Mouse (Mus musculus): ENCODE results near the gene Cd164l2. TPM values are rescaled to one million over a fixed set of nuclear protein-coding genes. Genes with fewer than 3 reads are reported as not detected.

Gene Cd164l2
- total and polyA plus RNA-seq, 3 experiments, result not detected

DNA sequence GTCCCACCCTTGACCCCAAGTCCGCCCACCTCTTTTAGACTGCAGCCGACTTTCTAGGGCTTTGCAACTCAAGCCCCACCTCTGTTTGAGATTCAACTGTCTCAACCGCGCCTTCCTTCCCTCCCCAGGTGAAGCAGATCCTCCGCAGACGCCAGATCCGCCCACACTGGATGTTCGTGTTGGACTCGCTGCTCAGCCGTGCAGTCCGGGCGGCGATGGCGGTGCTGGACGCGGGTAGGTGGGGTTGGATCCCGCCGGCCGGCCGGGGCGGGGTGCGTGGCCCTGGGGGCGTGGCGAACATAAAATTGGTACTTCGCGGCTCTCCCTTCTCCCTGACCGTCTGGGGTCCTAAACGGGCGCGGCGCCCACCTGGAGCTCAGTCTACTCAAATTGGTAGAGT, 39.3 kb downstream of the Cd164l2 start:
- H3K27me3 ChIP-seq (ENCODE audit: insufficient read depth, low read length), result peaks cover 3% of the 10 kb centered on the region; the same call in 1 of the 2 replicates
- peaks cover 89% of the 10 kb centered on the region for H3K36me3 ChIP-seq (replicated peaks)
- H3K4me1 ChIP-seq (ENCODE audit: insufficient read depth, low read depth, low read length), result peaks cover 65% of the 10 kb centered on the region
- H3K9me3 ChIP-seq (replicated peaks), result no peaks in the 10 kb centered on the region
- no peak for TF ChIP-seq POLR2AphosphoS5 (IDR thresholded peaks at IDR 0.05; ENCODE audit: insufficient replicate concordance, low read depth, low read length)
- H3K4me3 ChIP-seq (ENCODE audit: low read depth, low read length), result no peak overlapping the region
- ATAC-seq (ENCODE audit: extremely low read depth, insufficient number of reproducible peaks, low FRiP score, poor library complexity, severe bottlenecking) (no peak), DNase-seq (ENCODE audit: low spot score) (no peak)

DNA sequence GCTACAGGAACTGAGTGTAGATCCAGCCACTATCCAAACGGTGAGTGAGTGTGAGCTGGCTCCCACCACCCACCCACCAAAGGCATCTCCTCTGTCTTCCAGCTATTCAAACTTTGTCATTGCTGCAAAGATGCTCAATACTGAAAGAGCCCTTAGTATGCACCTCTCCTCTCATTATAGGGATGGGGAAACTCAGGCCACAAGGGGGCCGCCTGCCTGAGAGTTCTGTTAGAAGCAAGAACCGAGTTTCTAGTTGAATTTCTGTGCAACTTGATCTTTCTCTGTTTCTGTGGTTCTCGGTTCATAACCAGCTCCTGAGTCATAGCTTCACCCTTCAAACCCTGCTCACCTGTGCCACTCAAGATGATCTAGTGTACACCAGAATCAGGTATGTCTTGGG, 40.2 kb downstream of the Cd164l2 start:
- no peak for TF ChIP-seq GATA2 (IDR thresholded peaks at IDR 0.05; ENCODE audit: borderline replicate concordance, low read depth, low read length)
- no peak for TF ChIP-seq TAL1 (conservative IDR thresholded peaks at IDR 0.05; ENCODE audit: low read depth, low read length)

DNA sequence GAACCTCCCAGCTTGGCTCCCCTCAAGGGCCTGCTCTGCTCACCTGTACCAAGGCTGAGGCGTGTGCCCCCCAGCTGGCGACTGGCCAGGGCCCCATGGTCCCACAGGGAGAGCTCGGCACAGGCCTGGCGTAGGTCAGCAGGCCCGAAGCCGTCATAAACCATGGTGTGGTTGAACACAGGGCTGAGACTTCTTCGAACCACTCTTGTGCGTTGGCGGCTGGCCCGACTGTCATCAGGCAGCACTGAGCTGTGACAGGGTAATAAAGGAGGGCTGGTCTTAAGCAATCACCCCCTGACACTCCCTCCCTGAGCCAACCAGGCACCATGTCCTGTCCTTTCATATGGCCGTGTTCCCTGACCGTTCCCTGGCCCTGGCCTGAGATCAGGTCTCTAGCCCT, 41.5 kb downstream of the Cd164l2 start:
- Histone ChIP-seq H3K27me3 (ENCODE audit: insufficient read depth, low read length) (peaks cover 5% of the 10 kb centered on the region; the same call in 1 of the 2 replicates), H3K36me3 (replicated peaks) (peaks cover 85% of the 10 kb centered on the region), H3K4me1 (ENCODE audit: insufficient read depth, low read depth, low read length) (peaks cover 51% of the 10 kb centered on the region), H3K4me3 (ENCODE audit: low read depth, low read length) (no peak overlapping the region), H3K9me3 (replicated peaks) (no peaks in the 10 kb centered on the region)
- ATAC-seq (ENCODE audit: extremely low read depth, insufficient number of reproducible peaks, low FRiP score, poor library complexity, severe bottlenecking) (no peak), DNase-seq (ENCODE audit: low spot score) (no peak)
- TF ChIP-seq POLR2AphosphoS5 (IDR thresholded peaks at IDR 0.05; ENCODE audit: insufficient replicate concordance, low read depth, low read length), result no peak
- no peak for TF ChIP-seq GATA2 (IDR thresholded peaks at IDR 0.05; ENCODE audit: borderline replicate concordance, low read depth, low read length)
- no peak for TF ChIP-seq TAL1 (conservative IDR thresholded peaks at IDR 0.05; ENCODE audit: low read depth, low read length)
- no peak for TF ChIP-seq CTCF (IDR thresholded peaks at IDR 0.05; ENCODE audit: low read depth, low read length)
- TF ChIP-seq GATA1 (IDR thresholded peaks at IDR 0.05; ENCODE audit: borderline replicate concordance, low read length), result no peak

More for the DNA sequence above, 40.2 kb downstream of the Cd164l2 start:
- DNase-seq (ENCODE audit: low spot score) (no peak), ATAC-seq (ENCODE audit: extremely low read depth, insufficient number of reproducible peaks, low FRiP score, poor library complexity, severe bottlenecking) (no peak)
- peaks cover 56% of the 10 kb centered on the region for H3K4me1 ChIP-seq (ENCODE audit: insufficient read depth, low read depth, low read length)
- peaks cover 85% of the 10 kb centered on the region for H3K36me3 ChIP-seq (replicated peaks)
- H3K4me3 ChIP-seq (ENCODE audit: low read depth, low read length), result no peak overlapping the region
- no peaks in the 10 kb centered on the region for H3K9me3 ChIP-seq (replicated peaks)
- H3K27me3 ChIP-seq (ENCODE audit: insufficient read depth, low read length), result peaks cover 3% of the 10 kb centered on the region; the same call in 1 of the 2 replicates

DNA sequence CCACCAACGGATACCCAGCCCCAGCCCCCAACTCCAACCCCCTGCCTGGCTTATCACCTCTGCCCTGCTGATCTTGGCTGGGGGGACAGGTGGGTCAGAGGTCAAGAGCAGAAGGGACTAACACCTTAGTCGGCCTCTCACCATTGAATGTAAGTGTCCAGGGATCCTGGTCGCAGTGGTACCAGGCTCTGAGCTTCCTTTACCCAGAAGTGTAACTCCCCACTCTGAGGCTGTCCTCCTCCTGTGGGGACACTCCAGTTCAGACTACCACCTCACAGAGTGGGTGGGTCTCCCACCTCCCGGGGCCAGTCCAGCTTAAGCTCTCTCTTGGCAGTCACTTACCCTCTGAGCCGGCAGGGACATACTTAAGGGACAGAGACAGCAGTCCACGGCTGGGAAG, 43.5 kb downstream of the Cd164l2 start:
- TF ChIP-seq GATA1 (IDR thresholded peaks at IDR 0.05; ENCODE audit: borderline replicate concordance, low read length), result no peak
- no peak for TF ChIP-seq TAL1 (conservative IDR thresholded peaks at IDR 0.05; ENCODE audit: low read depth, low read length)
- TF ChIP-seq GATA2 (IDR thresholded peaks at IDR 0.05; ENCODE audit: borderline replicate concordance, low read depth, low read length), result no peak
- TF ChIP-seq POLR2AphosphoS5 (IDR thresholded peaks at IDR 0.05; ENCODE audit: insufficient replicate concordance, low read depth, low read length), result no peak
- TF ChIP-seq CTCF (IDR thresholded peaks at IDR 0.05; ENCODE audit: low read depth, low read length), result no peak
- no peak for DNase-seq (ENCODE audit: low spot score)
- no peak for ATAC-seq (ENCODE audit: extremely low read depth, insufficient number of reproducible peaks, low FRiP score, poor library complexity, severe bottlenecking)
- Histone ChIP-seq H3K27me3 (ENCODE audit: insufficient read depth, low read length) (peaks cover 5% of the 10 kb centered on the region; the same call in 1 of the 2 replicates), H3K4me3 (ENCODE audit: low read depth, low read length) (no peak overlapping the region), H3K4me1 (ENCODE audit: insufficient read depth, low read depth, low read length) (peaks cover 34% of the 10 kb centered on the region), H3K9me3 (replicated peaks) (no peaks in the 10 kb centered on the region), H3K36me3 (replicated peaks) (peaks cover 72% of the 10 kb centered on the region)

DNA sequence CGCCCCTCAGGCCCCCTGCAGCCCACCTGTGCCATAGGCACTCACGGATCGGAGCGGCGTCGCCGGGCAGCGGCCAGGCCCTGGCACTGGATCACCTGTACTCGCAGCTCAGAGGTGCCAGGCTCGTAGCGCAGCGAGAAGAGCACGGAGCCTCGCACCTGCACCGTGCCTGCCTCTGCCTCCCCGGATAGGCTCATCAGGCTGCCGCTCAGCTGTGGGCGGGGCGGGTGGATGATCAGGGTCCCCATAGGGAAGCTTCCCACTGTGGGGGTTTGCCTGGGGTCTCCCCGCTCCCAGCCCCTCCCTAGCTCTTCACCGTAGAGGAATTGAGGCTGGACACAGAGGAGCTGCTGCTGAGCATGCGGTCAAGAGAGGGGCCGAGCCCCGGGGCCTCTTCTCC, 44.9 kb downstream of the Cd164l2 start:
- ATAC-seq (ENCODE audit: extremely low read depth, insufficient number of reproducible peaks, low FRiP score, poor library complexity, severe bottlenecking), result no peak
- H3K4me1 ChIP-seq (ENCODE audit: insufficient read depth, low read depth, low read length), result peaks cover 36% of the 10 kb centered on the region
- peaks cover 58% of the 10 kb centered on the region for H3K36me3 ChIP-seq (replicated peaks)
- DNase-seq (ENCODE audit: low spot score), result no peak
- H3K4me3 ChIP-seq (ENCODE audit: low read depth, low read length), result no peak overlapping the region
- no peaks in the 10 kb centered on the region for H3K9me3 ChIP-seq (replicated peaks)
- peaks cover 5% of the 10 kb centered on the region; the same call in 1 of the 2 replicates for H3K27me3 ChIP-seq (ENCODE audit: insufficient read depth, low read length)
- TF ChIP-seq POLR2AphosphoS5 (IDR thresholded peaks at IDR 0.05; ENCODE audit: insufficient replicate concordance, low read depth, low read length) (no peak), GATA2 (IDR thresholded peaks at IDR 0.05; ENCODE audit: borderline replicate concordance, low read depth, low read length) (no peak), TAL1 (conservative IDR thresholded peaks at IDR 0.05; ENCODE audit: low read depth, low read length) (no peak), CTCF (IDR thresholded peaks at IDR 0.05; ENCODE audit: low read depth, low read length) (no peak), GATA1 (IDR thresholded peaks at IDR 0.05; ENCODE audit: borderline replicate concordance, low read length) (no peak)

DNA sequence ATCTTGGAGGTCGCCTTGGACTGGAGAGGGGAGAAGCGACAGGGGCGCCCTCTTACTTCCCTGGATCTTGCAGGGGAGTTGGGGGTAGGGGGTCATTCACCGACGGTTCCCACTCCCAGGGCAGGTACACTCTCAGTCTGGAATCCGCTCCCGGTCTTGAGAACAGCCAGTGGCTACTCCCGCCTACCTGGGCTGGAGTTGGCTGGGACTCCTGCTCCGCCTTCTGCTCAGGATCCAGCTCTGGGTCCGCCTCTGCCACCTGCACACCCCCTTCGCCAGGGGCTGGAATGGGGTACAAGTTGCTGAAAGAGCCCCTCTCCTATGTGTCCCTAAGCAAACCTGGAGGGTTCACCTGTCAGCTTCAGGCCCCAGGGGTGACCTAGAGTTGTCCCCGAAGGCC, 45.3 kb downstream of the Cd164l2 start:
- Histone ChIP-seq H3K9me3 (replicated peaks) (no peaks in the 10 kb centered on the region), H3K27me3 (ENCODE audit: insufficient read depth, low read length) (peaks cover 5% of the 10 kb centered on the region; the same call in 1 of the 2 replicates), H3K36me3 (replicated peaks) (peaks cover 56% of the 10 kb centered on the region), H3K4me1 (ENCODE audit: insufficient read depth, low read depth, low read length) (peaks cover 40% of the 10 kb centered on the region), H3K4me3 (ENCODE audit: low read depth, low read length) (no peak overlapping the region)
- TF ChIP-seq CTCF (IDR thresholded peaks at IDR 0.05; ENCODE audit: low read depth, low read length) (no peak), GATA2 (IDR thresholded peaks at IDR 0.05; ENCODE audit: borderline replicate concordance, low read depth, low read length) (no peak), POLR2AphosphoS5 (IDR thresholded peaks at IDR 0.05; ENCODE audit: insufficient replicate concordance, low read depth, low read length) (no peak), GATA1 (IDR thresholded peaks at IDR 0.05; ENCODE audit: borderline replicate concordance, low read length) (no peak), TAL1 (conservative IDR thresholded peaks at IDR 0.05; ENCODE audit: low read depth, low read length) (no peak)
- DNase-seq (ENCODE audit: low spot score), result no peak
- no peak for ATAC-seq (ENCODE audit: extremely low read depth, insufficient number of reproducible peaks, low FRiP score, poor library complexity, severe bottlenecking)
